ENCODE assay signal across 1 mouse cellular context in genomic region chr5:114134091-114134534, GRCm38 (mm10).
TF ChIP-seq lines count a peak whose summit lies in the region.

No protein-coding gene starts in this region.

TF ChIP-seq in MEL, 35 proteins besides CTCF, POLR2A, EP300 and RAD21 (continued from another document):
- TF ChIP-seq POLR2AphosphoS2 (IDR thresholded peaks at IDR 0.05; ENCODE audit: low read length) (no peak), MAFK (IDR thresholded peaks at IDR 0.05; ENCODE audit: borderline replicate concordance, low read depth, low read length) (no peak), ZNF384 (IDR thresholded peaks at IDR 0.05; ENCODE audit: low read depth, low read length) (peak; percentile 70), SIN3A (IDR thresholded peaks at IDR 0.05; ENCODE audit: low read length) (peak; percentile 94), MYC (IDR thresholded peaks at IDR 0.05; ENCODE audit: low read depth, low read length) (peak; percentile 60; the same call in 1 of the 2 replicates), MYB (IDR thresholded peaks at IDR 0.05; ENCODE audit: low read depth, low read length) (no peak), MXI1 (IDR thresholded peaks at IDR 0.05; ENCODE audit: low read depth, low read length) (peak; percentile 69; the same call in 1 of the 2 replicates), CHD1 (IDR thresholded peaks at IDR 0.05; ENCODE audit: low read depth, low read length) (no peak), GABPA (IDR thresholded peaks at IDR 0.05; ENCODE audit: low read depth, low read length) (no peak), TBP (IDR thresholded peaks at IDR 0.05; ENCODE audit: low read depth, low read length) (0 out of 2 replicates have a peak, but pooled peaks have one; percentile 27), CHD2 (IDR thresholded peaks at IDR 0.05; ENCODE audit: low read length) (no peak)
